In genomic region chr1:20478695-20479094, GRCm38 (mm10) we compare ENCODE assay signal across 22 mouse cellular contexts.
DNase-seq lines count a peak whose midpoint lies in the region; ATAC-seq and TF ChIP-seq lines count a peak whose summit lies in the region.
"Had no signal": no experiment of that assay in that cellular context is flagged by ENCODE, and none has a peak within 500 bp of the region (broad histone marks: within the 10 kb centered on the region; RNA-seq: fewer than 3 reads in every experiment).

No protein-coding gene starts in this region.

- TF ChIP-seq CTCF in hindbrain, postnatal 0 days (IDR thresholded peaks at IDR 0.05; ENCODE audit: low read depth), result no peak
- TF ChIP-seq CTCF in midbrain, postnatal 0 days (IDR thresholded peaks at IDR 0.05), result no peak

- no peak for DNase-seq in hindbrain, postnatal 0 days (ENCODE audit: low spot score)
- no peak for DNase-seq in midbrain, postnatal 0 days (ENCODE audit: low spot score)
- DNase-seq in gastrocnemius, postnatal 36 days, result no peak
- DNase-seq in cerebellum, adult 9-10 months, result no peak
- DNase-seq in layer of hippocampus, adult 18-20 months (ENCODE audit: low spot score in 2 of 2), result no peak
- DNase-seq: adrenal gland, postnatal 10 days; B cell, adult 2 months; cerebellum, adult 9-11 months; gastrocnemius, postnatal 25 days; heart, postnatal 10 days; kidney, postnatal 10 days; right cerebral cortex, postnatal 25 days; thymus, postnatal 25 days had no signal

- H3K4me2 ChIP-seq in intestine, embryonic 15.5 days (replicated peaks), result peak overlapping the region; percentile 71
- H3K4me2 ChIP-seq in intestine, embryonic 16.5 days (ENCODE audit: low read depth, low read length), result no peak overlapping the region
- peak overlapping the region; percentile 69 for H3K4me2 ChIP-seq in forebrain, embryonic 15.5 days (replicated peaks)
- peak overlapping the region; percentile 76 for H3K4me2 ChIP-seq in hindbrain, postnatal 0 days (ENCODE audit: low read depth, low read length)
- H3K4me2 ChIP-seq in midbrain, postnatal 0 days (ENCODE audit: low read depth, low read length, poor library complexity, severe bottlenecking), result peak overlapping the region; percentile 68

- H3K9ac ChIP-seq in intestine, embryonic 15.5 days, result no peak overlapping the region
- H3K9ac ChIP-seq in intestine, embryonic 16.5 days (ENCODE audit: low read depth, low read length), result no peak overlapping the region
- no peak overlapping the region for H3K9ac ChIP-seq in forebrain, embryonic 15.5 days (replicated peaks)
- H3K9ac ChIP-seq in hindbrain, postnatal 0 days (replicated peaks; ENCODE audit: low read length), result peak overlapping the region; percentile 58; the same call in 1 of the 2 replicates
- H3K9ac ChIP-seq in midbrain, postnatal 0 days (replicated peaks; ENCODE audit: low read length, poor library complexity, severe bottlenecking), result peak overlapping the region; percentile 57
- H3K9ac ChIP-seq: liver, embryonic 15.5 days had no signal

- H3K36me3 ChIP-seq in intestine, embryonic 15.5 days, result no peaks in the 10 kb centered on the region
- H3K36me3 ChIP-seq in intestine, embryonic 16.5 days (ENCODE audit: control insufficient read depth, insufficient read depth, low read length), result no peaks in the 10 kb centered on the region
- no peaks in the 10 kb centered on the region for H3K36me3 ChIP-seq in forebrain, embryonic 15.5 days
- H3K36me3 ChIP-seq in hindbrain, postnatal 0 days (ENCODE audit: insufficient read depth, low read length), result no peaks in the 10 kb centered on the region
- no peaks in the 10 kb centered on the region for H3K36me3 ChIP-seq in midbrain, postnatal 0 days (ENCODE audit: insufficient read depth, low read length)
- H3K36me3 ChIP-seq: heart, embryonic 10.5 days; liver, embryonic 15.5 days had no signal

- H3K4me3 ChIP-seq in intestine, embryonic 15.5 days (replicated peaks), result no peak overlapping the region
- no peak overlapping the region for H3K4me3 ChIP-seq in intestine, embryonic 16.5 days (ENCODE audit: low read length)
- H3K4me3 ChIP-seq in forebrain, embryonic 15.5 days, result no peak overlapping the region
- H3K4me3 ChIP-seq in hindbrain, postnatal 0 days (ENCODE audit: low read length), result peak overlapping the region; percentile 43; the same call in 1 of the 2 replicates
- H3K4me3 ChIP-seq in midbrain, postnatal 0 days (ENCODE audit: low read depth, low read length), result no peak overlapping the region
- H3K4me3 ChIP-seq: myocyte had no signal

- intact Hi-C loops in gastrocnemius, postnatal 36 days (cut with DNase I), result no loop called here

- ATAC-seq in intestine, embryonic 15.5 days, result no peak
- no peak for ATAC-seq in intestine, embryonic 16.5 days
- ATAC-seq in forebrain, embryonic 15.5 days (replicated peaks), result no peak
- 0 out of 2 replicates have a peak, but pooled peaks have one; percentile 46 for ATAC-seq in hindbrain, postnatal 0 days
- no peak; the same call in 1 of the 2 replicates for ATAC-seq in midbrain, postnatal 0 days (ENCODE audit: low FRiP score)
- ATAC-seq: lung, postnatal 0 days had no signal

- H3K27me3 ChIP-seq in intestine, embryonic 15.5 days (replicated peaks), result no peaks in the 10 kb centered on the region
- no peaks in the 10 kb centered on the region for H3K27me3 ChIP-seq in intestine, embryonic 16.5 days (replicated peaks; ENCODE audit: control insufficient read depth, insufficient read depth, low read length)
- no peaks in the 10 kb centered on the region for H3K27me3 ChIP-seq in forebrain, embryonic 15.5 days
- H3K27me3 ChIP-seq in hindbrain, postnatal 0 days (ENCODE audit: insufficient read depth, low read length), result no peaks in the 10 kb centered on the region
- no peaks in the 10 kb centered on the region for H3K27me3 ChIP-seq in midbrain, postnatal 0 days (ENCODE audit: insufficient read depth, low read length)

- WGBS in intestine, embryonic 15.5 days, result 73% methylated on average over 3 of the region's 3 CpGs
- WGBS in intestine, embryonic 16.5 days, result 60% methylated on average over 3 of the region's 3 CpGs
- 73% methylated on average over 3 of the region's 3 CpGs for WGBS in forebrain, embryonic 15.5 days
- WGBS in hindbrain, postnatal 0 days, result 64% methylated on average over 3 of the region's 3 CpGs
- 67% methylated on average over 3 of the region's 3 CpGs for WGBS in midbrain, postnatal 0 days

- H3K27ac ChIP-seq in intestine, embryonic 15.5 days, result no peak overlapping the region
- no peak overlapping the region for H3K27ac ChIP-seq in intestine, embryonic 16.5 days (ENCODE audit: low read length)
- H3K27ac ChIP-seq in forebrain, embryonic 15.5 days (replicated peaks), result no peak overlapping the region
- no peak overlapping the region for H3K27ac ChIP-seq in hindbrain, postnatal 0 days
- H3K27ac ChIP-seq in midbrain, postnatal 0 days (ENCODE audit: low read depth, low read length), result peak overlapping the region; percentile 83
- H3K27ac ChIP-seq: heart, embryonic 10.5 days; left cerebral cortex, adult 2 months; liver, embryonic 15.5 days; stomach, postnatal 0 days had no signal

- no peaks in the 10 kb centered on the region for H3K9me3 ChIP-seq in intestine, embryonic 15.5 days
- no peaks in the 10 kb centered on the region for H3K9me3 ChIP-seq in intestine, embryonic 16.5 days (ENCODE audit: control insufficient read depth, low read length)
- no peaks in the 10 kb centered on the region for H3K9me3 ChIP-seq in forebrain, embryonic 15.5 days
- H3K9me3 ChIP-seq in hindbrain, postnatal 0 days (ENCODE audit: low read length), result no peaks in the 10 kb centered on the region
- no peaks in the 10 kb centered on the region for H3K9me3 ChIP-seq in midbrain, postnatal 0 days (ENCODE audit: low read length)
- H3K9me3 ChIP-seq: heart, embryonic 10.5 days; liver, embryonic 15.5 days had no signal

- 0 out of 2 replicates have a peak, but pooled peaks cover 4% of the 10 kb centered on the region for H3K4me1 ChIP-seq in intestine, embryonic 15.5 days (replicated peaks)
- no peaks in the 10 kb centered on the region for H3K4me1 ChIP-seq in intestine, embryonic 16.5 days (ENCODE audit: control insufficient read depth, insufficient read depth, low read length)
- H3K4me1 ChIP-seq in forebrain, embryonic 15.5 days, result peaks cover 8% of the 10 kb centered on the region
- H3K4me1 ChIP-seq in hindbrain, postnatal 0 days (ENCODE audit: insufficient read depth, low read length), result no peaks in the 10 kb centered on the region
- H3K4me1 ChIP-seq in midbrain, postnatal 0 days (ENCODE audit: insufficient read depth, low read length), result no peaks in the 10 kb centered on the region
- H3K4me1 ChIP-seq: liver, embryonic 15.5 days had no signal

Comparison
In these comparisons a context has a peak if more than half of its experiments do, and no peak if none do; other contexts are left out.
1. H3K9ac ChIP-seq: peak in hindbrain, postnatal 0 days (single experiment) and midbrain, postnatal 0 days (single experiment); none in intestine, embryonic 15.5 days (single experiment), intestine, embryonic 16.5 days (single experiment) and forebrain, embryonic 15.5 days (single experiment).